In genomic region chr4:148232615-148233014, GRCm38 (mm10) we compare ENCODE assay signal across 23 mouse cellular contexts. TPM values are rescaled to one million over a fixed set of nuclear protein-coding genes. Genes with fewer than 3 reads are reported as not detected.
DNase-seq lines count a peak whose midpoint lies in the region; ATAC-seq and TF ChIP-seq lines count a peak whose summit lies in the region.
"Had no signal": no experiment of that assay in that cellular context is flagged by ENCODE, and none has a peak within 500 bp of the region (broad histone marks: within the 10 kb centered on the region; RNA-seq: fewer than 3 reads in every experiment).

No protein-coding gene starts in this region.

- TF ChIP-seq CTCF in thymus, adult 2 months (IDR thresholded peaks at IDR 0.05; ENCODE audit: borderline replicate concordance, control insufficient read depth, extremely low read depth, insufficient read depth, low read length, poor library complexity): no peak

- DNase-seq in cerebellum, postnatal 14 days: peak; percentile 53 to 67
- DNase-seq in cerebellum, adult 11 months: no peak
- no peak for DNase-seq in hindbrain, embryonic 14.5 days (ENCODE audit: low spot score)
- DNase-seq in layer of hippocampus, adult 18-20 months (ENCODE audit: low spot score in 2 of 2): no peak
- no peak for DNase-seq in thymus, adult 2 months
- DNase-seq: adrenal gland, postnatal 36 days; gastrocnemius, adult 2 months; kidney, adult 18-20 months; lung, postnatal 4 days; thymus, postnatal 14 days had no signal

- H3K4me3 ChIP-seq in hindbrain, embryonic 13.5 days: no peak overlapping the region
- H3K4me3 ChIP-seq in hindbrain, embryonic 12.5 days: no peak overlapping the region
- no peak overlapping the region for H3K4me3 ChIP-seq in hindbrain, embryonic 14.5 days (replicated peaks; ENCODE audit: low read length)
- H3K4me3 ChIP-seq in midbrain, embryonic 15.5 days: no peak overlapping the region
- H3K4me3 ChIP-seq in thymus, adult 2 months (ENCODE audit: control insufficient read depth, insufficient read depth, low read length): no peak overlapping the region
- H3K4me3 ChIP-seq: embryonic facial prominence, embryonic 13.5 days; gastrocnemius, adult 2 months; heart, embryonic 10.5 days; lung, embryonic 15.5 days had no signal

- no peaks in the 10 kb centered on the region for H3K36me3 ChIP-seq in hindbrain, embryonic 13.5 days
- H3K36me3 ChIP-seq in hindbrain, embryonic 12.5 days: no peaks in the 10 kb centered on the region
- H3K36me3 ChIP-seq in hindbrain, embryonic 14.5 days (replicated peaks; ENCODE audit: control insufficient read depth, insufficient read depth): no peaks in the 10 kb centered on the region
- H3K36me3 ChIP-seq in midbrain, embryonic 15.5 days (replicated peaks): no peaks in the 10 kb centered on the region
- no peaks in the 10 kb centered on the region for H3K36me3 ChIP-seq in thymus, adult 2 months (ENCODE audit: control insufficient read depth, insufficient read depth, low read length)
- H3K36me3 ChIP-seq: embryonic facial prominence, embryonic 13.5 days; heart, embryonic 10.5 days; lung, embryonic 15.5 days had no signal

- peaks cover 25% of the 10 kb centered on the region; the same call in 1 of the 2 replicates for H3K27me3 ChIP-seq in hindbrain, embryonic 13.5 days
- peaks cover 15% of the 10 kb centered on the region; the same call in 1 of the 2 replicates for H3K27me3 ChIP-seq in hindbrain, embryonic 12.5 days
- 0 out of 2 replicates have a peak, but pooled peaks cover 4% of the 10 kb centered on the region for H3K27me3 ChIP-seq in hindbrain, embryonic 14.5 days (ENCODE audit: control insufficient read depth, insufficient read depth, low read length)
- no peaks in the 10 kb centered on the region for H3K27me3 ChIP-seq in midbrain, embryonic 15.5 days (replicated peaks)
- H3K27me3 ChIP-seq in thymus, adult 2 months (ENCODE audit: control insufficient read depth, insufficient read depth, low read length): no peaks in the 10 kb centered on the region
- H3K27me3 ChIP-seq: lung, embryonic 15.5 days had no signal

- TF ChIP-seq POLR2A in thymus, adult 2 months (IDR thresholded peaks at IDR 0.05; ENCODE audit: control insufficient read depth, extremely low read depth, insufficient read depth, low read length, poor library complexity): no peak

- peaks cover 40% of the 10 kb centered on the region for H3K4me1 ChIP-seq in hindbrain, embryonic 13.5 days (replicated peaks)
- H3K4me1 ChIP-seq in hindbrain, embryonic 12.5 days: peaks cover 13% of the 10 kb centered on the region
- peaks cover 14% of the 10 kb centered on the region; the same call in 1 of the 2 replicates for H3K4me1 ChIP-seq in hindbrain, embryonic 14.5 days (replicated peaks; ENCODE audit: control insufficient read depth, insufficient read depth, low read length)
- peaks cover 19% of the 10 kb centered on the region for H3K4me1 ChIP-seq in midbrain, embryonic 15.5 days
- no peaks in the 10 kb centered on the region for H3K4me1 ChIP-seq in thymus, adult 2 months (replicated peaks; ENCODE audit: control insufficient read depth, insufficient read depth, low read length)
- H3K4me1 ChIP-seq: embryonic facial prominence, embryonic 13.5 days; heart, embryonic 10.5 days; lung, embryonic 15.5 days had no signal

- peak overlapping the region; percentile 45 for H3K27ac ChIP-seq in hindbrain, embryonic 13.5 days
- H3K27ac ChIP-seq in hindbrain, embryonic 12.5 days: no peak overlapping the region
- peak overlapping the region; percentile 24; the same call in 1 of the 2 replicates for H3K27ac ChIP-seq in hindbrain, embryonic 14.5 days
- 0 out of 2 replicates have a peak overlapping the region, but pooled peaks have one; percentile 18 for H3K27ac ChIP-seq in midbrain, embryonic 15.5 days
- no peak overlapping the region for H3K27ac ChIP-seq in thymus, adult 2 months (ENCODE audit: control insufficient read depth, insufficient read depth, low read length)
- H3K27ac ChIP-seq: embryonic facial prominence, embryonic 13.5 days; gastrocnemius, adult 2 months; heart, embryonic 10.5 days; kidney, postnatal 0 days; liver, embryonic 14.5 days; lung, embryonic 15.5 days; stomach, postnatal 0 days had no signal

- peak; percentile 62; the same call in 1 of the 2 replicates for ATAC-seq in hindbrain, embryonic 13.5 days (ENCODE audit: low FRiP score)
- no peak for ATAC-seq in hindbrain, embryonic 12.5 days (ENCODE audit: low FRiP score)
- no peak for ATAC-seq in hindbrain, embryonic 14.5 days (ENCODE audit: low FRiP score)
- no peak; the same call in 1 of the 2 replicates for ATAC-seq in midbrain, embryonic 15.5 days (replicated peaks)

- H3K9ac ChIP-seq in hindbrain, embryonic 13.5 days: no peak overlapping the region
- H3K9ac ChIP-seq in hindbrain, embryonic 12.5 days: no peak overlapping the region
- no peak overlapping the region for H3K9ac ChIP-seq in hindbrain, embryonic 14.5 days
- no peak overlapping the region for H3K9ac ChIP-seq in midbrain, embryonic 15.5 days
- H3K9ac ChIP-seq: embryonic facial prominence, embryonic 13.5 days; liver, embryonic 14.5 days; lung, embryonic 15.5 days had no signal

- 44% methylated on average over 10 of the region's 10 CpGs for WGBS in hindbrain, embryonic 13.5 days
- whole genome bisulfite sequencing in hindbrain, embryonic 12.5 days: 47% methylated on average over 10 of the region's 10 CpGs
- 36% methylated on average over 10 of the region's 10 CpGs for WGBS in hindbrain, embryonic 14.5 days
- WGBS in midbrain, embryonic 15.5 days: 39% methylated on average over 10 of the region's 10 CpGs
- 74% methylated on average over 10 of the region's 10 CpGs for WGBS in thymus, adult 2 months

- H3K9me3 ChIP-seq in hindbrain, embryonic 13.5 days: no peaks in the 10 kb centered on the region
- H3K9me3 ChIP-seq in hindbrain, embryonic 12.5 days (replicated peaks): no peaks in the 10 kb centered on the region
- H3K9me3 ChIP-seq in hindbrain, embryonic 14.5 days (ENCODE audit: control insufficient read depth, low read length): no peaks in the 10 kb centered on the region
- H3K9me3 ChIP-seq in midbrain, embryonic 15.5 days: no peaks in the 10 kb centered on the region
- H3K9me3 ChIP-seq: embryonic facial prominence, embryonic 13.5 days; heart, embryonic 10.5 days; lung, embryonic 15.5 days had no signal

- H3K4me2 ChIP-seq in hindbrain, embryonic 13.5 days: no peak overlapping the region
- no peak overlapping the region for H3K4me2 ChIP-seq in hindbrain, embryonic 12.5 days (replicated peaks)
- H3K4me2 ChIP-seq in hindbrain, embryonic 14.5 days (replicated peaks): no peak overlapping the region
- no peak overlapping the region for H3K4me2 ChIP-seq in midbrain, embryonic 15.5 days
- H3K4me2 ChIP-seq: embryonic facial prominence, embryonic 13.5 days; lung, embryonic 15.5 days had no signal

RNA-seq across cellular contexts. Expression of gene Disp3, which starts 55.1 kb away (rescaled TPM):
- 14.8 and 15.4 TPM in 2 replicates for polyA plus RNA-seq in hindbrain, embryonic 13.5 days (2015; fragmentation: Nextera tagmentation; extraction: Ambion mirVana)
- 13.2 and 14.7 TPM in 2 replicates for polyA plus RNA-seq in hindbrain, embryonic 12.5 days (2016; fragmentation: Nextera tagmentation; extraction: Ambion mirVana)
- 16.6 and 16.9 TPM in 2 replicates for polyA plus RNA-seq in hindbrain, embryonic 14.5 days (2014; fragmentation: Nextera tagmentation; extraction: Ambion mirVana)
- 12.5 and 13.6 TPM in 2 replicates for polyA plus RNA-seq in midbrain, embryonic 15.5 days (2015; fragmentation: Nextera tagmentation; extraction: Ambion mirVana)
- total RNA-seq in layer of hippocampus, adult 18-20 months (2021): 10 to 100 TPM; 34.2 to 37.7 TPM
- 0.04 and 0.26 TPM in 2 replicates for polyA plus RNA-seq in thymus, adult 2 months (2012; rRNA removed)
- total RNA-seq: CH12.LX; gastrocnemius, adult 2 months; MEL; monocyte, adult 5-6 weeks; neutrophil, adult 5-6 weeks had no signal
- polyA plus RNA-seq: liver, embryonic 14.5 days had no signal

Comparison
In these comparisons a context has a peak if more than half of its experiments do, and no peak if none do; other contexts are left out.
1. DNase-seq: peak in cerebellum, postnatal 14 days (2 of 2); none in cerebellum, adult 11 months (single experiment), hindbrain, embryonic 14.5 days (single experiment), layer of hippocampus, adult 18-20 months (0 of 2) and thymus, adult 2 months (single experiment).
2. H3K27ac ChIP-seq: peak in hindbrain, embryonic 13.5 days (single experiment), hindbrain, embryonic 14.5 days (single experiment) and midbrain, embryonic 15.5 days (single experiment); none in hindbrain, embryonic 12.5 days (single experiment) and thymus, adult 2 months (single experiment).
3. RNA of gene Disp3, which starts 55.1 kb away (polyA plus RNA-seq): 16.6 to 16.9 TPM in hindbrain, embryonic 14.5 days, 14.8 to 15.4 TPM in hindbrain, embryonic 13.5 days, 13.2 to 14.7 TPM in hindbrain, embryonic 12.5 days and 12.5 to 13.6 TPM in midbrain, embryonic 15.5 days; 0.04 to 0.26 TPM in thymus, adult 2 months; every median in the first group is over 10 times any median in the second.